Mouse (Mus musculus): Measurements from ENCODE around the gene Pomgnt2. TPM values are rescaled to one million over a fixed set of nuclear protein-coding genes. Genes with fewer than 3 reads are reported as not detected.

Pomgnt2 gene
- polyA plus RNA-seq, 1 experiment: 31.9 TPM

GRCm38 (mm10) chr9:122010751-122011150 is 13.8 kb upstream of the Pomgnt2 start:
- TF ChIP-seq CTCF (IDR thresholded peaks at IDR 0.05; ENCODE audit: borderline replicate concordance, extremely low read depth, insufficient read depth, insufficient read length) (no peak), POLR2A (IDR thresholded peaks at IDR 0.05; ENCODE audit: borderline replicate concordance, extremely low read depth, insufficient read depth, insufficient read length, poor library complexity, severe bottlenecking) (no peak)
- DNase-seq (ENCODE audit: low read depth): no peak

GRCm38 (mm10) chr9:122008876-122009275 is 12.0 kb upstream of the Pomgnt2 start:
- TF ChIP-seq POLR2A (IDR thresholded peaks at IDR 0.05; ENCODE audit: borderline replicate concordance, extremely low read depth, insufficient read depth, insufficient read length, poor library complexity, severe bottlenecking): no peak
- no peak for TF ChIP-seq CTCF (IDR thresholded peaks at IDR 0.05; ENCODE audit: borderline replicate concordance, extremely low read depth, insufficient read depth, insufficient read length)
- DNase-seq (ENCODE audit: low read depth): peak; percentile 71

- no peak for TF ChIP-seq CTCF (IDR thresholded peaks at IDR 0.05; ENCODE audit: borderline replicate concordance, extremely low read depth, insufficient read depth, insufficient read length)
- no peak for TF ChIP-seq POLR2A (IDR thresholded peaks at IDR 0.05; ENCODE audit: borderline replicate concordance, extremely low read depth, insufficient read depth, insufficient read length, poor library complexity, severe bottlenecking)
- no peak for DNase-seq (ENCODE audit: low read depth)
Measured at GRCm38 (mm10) chr9:122006609-122007008, 9.7 kb upstream of the Pomgnt2 start.

- DNase-seq (ENCODE audit: low read depth): no peak
Measured at GRCm38 (mm10) chr9:122006175-122006574, 9.3 kb upstream of the Pomgnt2 start.

GRCm38 (mm10) chr9:121997978-121998377 is 1.1 kb upstream of the Pomgnt2 start:
- TF ChIP-seq POLR2A (IDR thresholded peaks at IDR 0.05; ENCODE audit: borderline replicate concordance, extremely low read depth, insufficient read depth, insufficient read length, poor library complexity, severe bottlenecking) (no peak), CTCF (IDR thresholded peaks at IDR 0.05; ENCODE audit: borderline replicate concordance, extremely low read depth, insufficient read depth, insufficient read length) (no peak)
- no peak for DNase-seq (ENCODE audit: low read depth)

More at GRCm38 (mm10) chr9:122006175-122006574, 9.3 kb upstream of the Pomgnt2 start:
- TF ChIP-seq POLR2A (IDR thresholded peaks at IDR 0.05; ENCODE audit: borderline replicate concordance, extremely low read depth, insufficient read depth, insufficient read length, poor library complexity, severe bottlenecking): no peak
- no peak for TF ChIP-seq CTCF (IDR thresholded peaks at IDR 0.05; ENCODE audit: borderline replicate concordance, extremely low read depth, insufficient read depth, insufficient read length)

GRCm38 (mm10) chr9:121995508-121996131 is 1.3 kb downstream of the Pomgnt2 start:
- TF ChIP-seq CTCF (IDR thresholded peaks at IDR 0.05; ENCODE audit: borderline replicate concordance, extremely low read depth, insufficient read depth, insufficient read length) (no peak), POLR2A (IDR thresholded peaks at IDR 0.05; ENCODE audit: borderline replicate concordance, extremely low read depth, insufficient read depth, insufficient read length, poor library complexity, severe bottlenecking) (peak; percentile 38; the same call in 1 of the 2 replicates)
- DNase-seq (ENCODE audit: low read depth): peak; percentile 94

GRCm38 (mm10) chr9:121995077-121995476 is 1.8 kb downstream of the Pomgnt2 start:
- TF ChIP-seq POLR2A (IDR thresholded peaks at IDR 0.05; ENCODE audit: borderline replicate concordance, extremely low read depth, insufficient read depth, insufficient read length, poor library complexity, severe bottlenecking): no peak
- no peak for TF ChIP-seq CTCF (IDR thresholded peaks at IDR 0.05; ENCODE audit: borderline replicate concordance, extremely low read depth, insufficient read depth, insufficient read length)
- no peak for DNase-seq (ENCODE audit: low read depth)

GRCm38 (mm10) chr9:121993047-121993446 is 3.9 kb downstream of the Pomgnt2 start:
- DNase-seq (ENCODE audit: low read depth): no peak
- TF ChIP-seq CTCF (IDR thresholded peaks at IDR 0.05; ENCODE audit: borderline replicate concordance, extremely low read depth, insufficient read depth, insufficient read length): no peak
- no peak for TF ChIP-seq POLR2A (IDR thresholded peaks at IDR 0.05; ENCODE audit: borderline replicate concordance, extremely low read depth, insufficient read depth, insufficient read length, poor library complexity, severe bottlenecking)

GRCm38 (mm10) chr9:121991041-121991440 is 5.9 kb downstream of the Pomgnt2 start:
- TF ChIP-seq CTCF (IDR thresholded peaks at IDR 0.05; ENCODE audit: borderline replicate concordance, extremely low read depth, insufficient read depth, insufficient read length) (no peak), POLR2A (IDR thresholded peaks at IDR 0.05; ENCODE audit: borderline replicate concordance, extremely low read depth, insufficient read depth, insufficient read length, poor library complexity, severe bottlenecking) (no peak)
- DNase-seq (ENCODE audit: low read depth): peak; percentile 43

GRCm38 (mm10) chr9:121989536-121989935 is 7.4 kb downstream of the Pomgnt2 start:
- DNase-seq (ENCODE audit: low read depth): no peak
- no peak for TF ChIP-seq POLR2A (IDR thresholded peaks at IDR 0.05; ENCODE audit: borderline replicate concordance, extremely low read depth, insufficient read depth, insufficient read length, poor library complexity, severe bottlenecking)
- no peak for TF ChIP-seq CTCF (IDR thresholded peaks at IDR 0.05; ENCODE audit: borderline replicate concordance, extremely low read depth, insufficient read depth, insufficient read length)

- no peak for TF ChIP-seq CTCF (IDR thresholded peaks at IDR 0.05; ENCODE audit: borderline replicate concordance, extremely low read depth, insufficient read depth, insufficient read length)
- no peak for TF ChIP-seq POLR2A (IDR thresholded peaks at IDR 0.05; ENCODE audit: borderline replicate concordance, extremely low read depth, insufficient read depth, insufficient read length, poor library complexity, severe bottlenecking)
- DNase-seq (ENCODE audit: low read depth): no peak
Measured at GRCm38 (mm10) chr9:121988910-121989309, 8.0 kb downstream of the Pomgnt2 start.

Measured in brain, embryonic 14.5 days (tissue).